Mouse (Mus musculus) adrenal gland, postnatal 36 days (tissue): ENCODE results near the gene Tm4sf20. TPM values are rescaled to one million over a fixed set of nuclear protein-coding genes. Genes with fewer than 3 reads are reported as not detected.
A peak's percentile ranks its signal among the peaks of the same experiment; 100 is the strongest.

ENCODE experiments used
- DNase-seq, 2 experiments: peaks; one replicate each; pipeline ENCODE4 v3.0.0; 2021; ENCODE audit warnings: mixed read lengths in 1 of 2
- long read RNA-seq, 2 experiments: library from polyadenylated mRNA; stranded (forward); transcript quantifications; one replicate each; pipeline ENCODE4 v2.0.0; 2021; ENCODE audit warnings: borderline sequencing depth in 2 of 2
- total RNA-seq, 2 experiments: library from RNA; stranded (reverse); gene quantifications; 2 replicates each; pipeline ENCODE4 v1.2.3; 2021

Tm4sf20 gene
- not detected for total RNA-seq
- long read RNA-seq, experiment 1, result 0 reads
- long read RNA-seq, experiment 2, result 0 reads

- no peak for DNase-seq
Measured at GRCm38 (mm10) chr1:82768269-82768668, at the start of gene Tm4sf20. Gene Tm4sf20 (minus strand): TSS chr1:82768461.

GRCm38 (mm10) chr1:82815941-82816716 lies 47.9 kb upstream of the Tm4sf20 start:
- DNase-seq, result no peak

GRCm38 (mm10) chr1:82811766-82812165 lies 43.5 kb upstream of the Tm4sf20 start:
- peak; percentile 62 to 68 for DNase-seq

- no peak for DNase-seq
Measured at GRCm38 (mm10) chr1:82808564-82808963, 40.3 kb upstream of the Tm4sf20 start.

- no peak for DNase-seq
Measured at GRCm38 (mm10) chr1:82807206-82807605, 38.9 kb upstream of the Tm4sf20 start.

GRCm38 (mm10) chr1:82806391-82806790 lies 38.1 kb upstream of the Tm4sf20 start:
- no peak for DNase-seq

GRCm38 (mm10) chr1:82804059-82804458 lies 35.8 kb upstream of the Tm4sf20 start:
- DNase-seq, result no peak

- no peak for DNase-seq
Measured at GRCm38 (mm10) chr1:82803608-82804007, 35.3 kb upstream of the Tm4sf20 start.

GRCm38 (mm10) chr1:82801105-82801783 lies 33.0 kb upstream of the Tm4sf20 start:
- DNase-seq, result no peak

- DNase-seq, result no peak
Measured at GRCm38 (mm10) chr1:82798922-82799321, 30.7 kb upstream of the Tm4sf20 start.

- peak; percentile 57 to 70 for DNase-seq
Measured at GRCm38 (mm10) chr1:82798304-82798703, 30.0 kb upstream of the Tm4sf20 start.

GRCm38 (mm10) chr1:82797088-82797487 lies 28.8 kb upstream of the Tm4sf20 start:
- DNase-seq, result no peak

- DNase-seq, result peak; percentile 32
Measured at GRCm38 (mm10) chr1:82795702-82796443, 27.6 kb upstream of the Tm4sf20 start.

GRCm38 (mm10) chr1:82795211-82795610 lies 26.9 kb upstream of the Tm4sf20 start:
- DNase-seq, result no peak

- no peak for DNase-seq
Measured at GRCm38 (mm10) chr1:82793986-82794385, 25.7 kb upstream of the Tm4sf20 start.

- DNase-seq, result no peak
Measured at GRCm38 (mm10) chr1:82793110-82793509, 24.8 kb upstream of the Tm4sf20 start.

- DNase-seq, result no peak
Measured at GRCm38 (mm10) chr1:82792238-82792637, 24.0 kb upstream of the Tm4sf20 start.

- no peak for DNase-seq
Measured at GRCm38 (mm10) chr1:82791105-82791504, 22.8 kb upstream of the Tm4sf20 start.

- no peak for DNase-seq
Measured at GRCm38 (mm10) chr1:82788070-82788469, 19.8 kb upstream of the Tm4sf20 start.

GRCm38 (mm10) chr1:82787414-82787813 lies 19.2 kb upstream of the Tm4sf20 start:
- peak; percentile 60 to 78 for DNase-seq

- DNase-seq, result no peak
Measured at GRCm38 (mm10) chr1:82785546-82785945, 17.3 kb upstream of the Tm4sf20 start.

- DNase-seq, result no peak
Measured at GRCm38 (mm10) chr1:82783559-82783958, 15.3 kb upstream of the Tm4sf20 start.
